Mouse (Mus musculus): ENCODE results near the gene Gm17455.

Gm17455 gene

GRCm38 (mm10) chr10:60419624-60420023 lies 20.1 kb downstream of the Gm17455 start:
- no peak for DNase-seq (ENCODE audit: low read depth, low spot score)

GRCm38 (mm10) chr10:60422756-60423155 lies 23.2 kb downstream of the Gm17455 start:
- DNase-seq (ENCODE audit: low read depth, low spot score) = no peak

DNA sequence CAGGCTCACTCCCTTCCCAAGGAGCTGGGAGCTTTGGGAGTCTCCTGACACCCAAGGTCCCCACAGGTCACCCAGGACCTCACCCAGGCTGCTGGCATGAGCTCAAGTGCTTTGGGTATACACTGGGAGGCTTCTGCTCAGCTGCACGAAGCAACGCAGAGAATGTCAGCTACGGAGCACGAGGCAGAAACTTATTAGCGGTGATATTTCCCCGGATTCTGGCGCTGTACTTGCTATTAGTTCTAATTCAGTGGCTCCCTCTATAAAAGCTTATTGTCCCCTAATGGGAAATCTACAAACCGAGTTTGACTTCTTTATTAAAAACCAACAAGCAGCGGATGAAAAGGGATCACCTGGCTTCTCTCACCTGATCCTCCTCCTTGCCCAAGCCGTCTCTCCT lies 30.5 kb downstream of the Gm17455 start:
- DNase-seq (ENCODE audit: low read depth, low spot score) = no peak

- DNase-seq (ENCODE audit: low read depth, low spot score) = no peak
Measured at GRCm38 (mm10) chr10:60430591-60430990, 31.1 kb downstream of the Gm17455 start.

DNA sequence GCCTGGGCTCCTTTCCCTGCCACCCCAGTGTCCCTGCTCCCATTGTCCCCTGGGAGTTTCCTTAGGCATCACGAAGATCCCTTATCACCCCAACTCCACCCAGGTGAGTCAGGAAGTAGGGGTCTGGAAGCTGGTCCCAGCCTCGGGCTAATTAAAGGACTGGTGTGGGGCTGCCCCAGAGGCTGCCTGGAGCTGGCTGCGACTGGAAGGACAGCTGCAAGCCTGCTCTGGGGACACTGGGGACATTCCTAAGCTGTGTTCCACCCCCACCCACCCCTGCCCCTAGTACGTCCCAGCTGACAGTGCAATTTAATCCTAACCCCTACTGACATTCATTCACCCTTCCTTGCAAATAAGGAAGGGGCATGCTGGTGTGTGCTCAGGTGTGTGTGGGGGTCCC lies 33.2 kb downstream of the Gm17455 start:
- DNase-seq (ENCODE audit: low read depth, low spot score) = no peak

DNA sequence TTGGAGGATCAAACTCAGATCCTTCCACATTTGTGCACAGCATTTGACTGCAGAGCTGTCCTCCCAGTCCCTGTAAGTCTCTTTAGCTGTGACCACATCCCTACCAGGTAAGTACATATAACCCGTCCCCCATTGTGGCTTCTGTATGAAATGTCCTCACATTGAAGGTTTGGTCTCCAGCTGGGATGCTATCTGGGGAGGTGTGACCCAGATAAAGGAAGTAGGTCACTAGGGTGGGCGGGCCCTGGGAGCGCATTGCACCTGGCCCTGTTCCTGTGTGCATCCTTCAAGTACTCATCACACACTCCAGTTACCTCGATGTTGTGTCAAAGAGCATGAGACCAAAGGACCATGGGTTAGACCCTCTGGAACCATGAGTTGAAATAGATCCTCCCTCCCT lies 42.8 kb downstream of the Gm17455 start:
- no peak for DNase-seq (ENCODE audit: low read depth, low spot score)

- no peak for DNase-seq (ENCODE audit: low read depth, low spot score)
Measured at GRCm38 (mm10) chr10:60443078-60443477, 43.6 kb downstream of the Gm17455 start.

DNA sequence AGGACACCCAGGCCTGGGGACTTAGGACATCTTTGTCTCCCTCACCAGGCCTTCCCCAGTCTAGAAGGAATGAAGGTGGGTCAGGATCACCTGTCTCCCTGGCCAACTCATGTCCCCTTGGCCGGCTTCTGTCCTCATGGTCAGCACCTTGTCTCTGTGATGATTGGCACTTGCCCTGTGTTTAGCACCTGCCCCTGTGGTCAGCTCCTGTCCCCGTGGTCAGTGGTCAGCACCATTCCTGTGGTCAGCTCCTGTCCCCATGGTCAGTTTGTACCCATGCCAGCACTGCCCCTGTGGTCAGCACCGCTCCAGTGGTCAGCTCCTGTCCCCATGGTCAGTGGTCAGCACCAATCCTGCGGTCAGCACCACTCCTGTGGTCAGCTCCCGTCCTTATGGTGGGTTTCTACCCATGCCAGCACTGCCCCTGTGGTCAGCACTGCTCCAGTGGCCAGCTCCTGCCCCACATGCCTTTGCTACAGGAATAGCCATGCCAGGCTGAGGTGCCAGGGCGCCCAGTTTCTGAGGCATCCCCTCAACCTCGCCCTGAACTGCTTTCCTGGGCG lies 45.6 kb downstream of the Gm17455 start:
- DNase-seq (ENCODE audit: low read depth, low spot score) = no peak

DNA sequence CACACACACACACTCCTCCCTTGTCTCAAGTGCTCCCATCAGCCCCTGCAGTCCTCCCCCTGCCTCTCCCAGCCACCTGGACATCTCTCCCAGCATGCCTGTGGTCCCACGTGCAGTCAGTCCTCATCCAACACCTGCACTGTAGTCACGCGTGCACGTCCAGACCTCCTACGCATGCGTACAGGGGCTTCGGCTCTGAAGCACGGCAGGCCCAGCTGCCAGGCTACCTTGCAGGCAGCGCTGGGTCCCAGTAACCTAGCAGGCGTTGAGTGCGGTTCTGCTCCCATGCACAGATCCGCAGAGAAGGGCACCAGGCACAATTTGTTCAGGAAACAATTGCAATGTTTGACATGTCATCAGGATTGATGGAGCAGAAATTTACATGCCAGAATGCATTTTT lies 47.7 kb downstream of the Gm17455 start:
- no peak for DNase-seq (ENCODE audit: low read depth, low spot score)

Measured in retina, adult 2 months (tissue).